ENCODE assay signal across 21 mouse cellular contexts in the genomic region with DNA sequence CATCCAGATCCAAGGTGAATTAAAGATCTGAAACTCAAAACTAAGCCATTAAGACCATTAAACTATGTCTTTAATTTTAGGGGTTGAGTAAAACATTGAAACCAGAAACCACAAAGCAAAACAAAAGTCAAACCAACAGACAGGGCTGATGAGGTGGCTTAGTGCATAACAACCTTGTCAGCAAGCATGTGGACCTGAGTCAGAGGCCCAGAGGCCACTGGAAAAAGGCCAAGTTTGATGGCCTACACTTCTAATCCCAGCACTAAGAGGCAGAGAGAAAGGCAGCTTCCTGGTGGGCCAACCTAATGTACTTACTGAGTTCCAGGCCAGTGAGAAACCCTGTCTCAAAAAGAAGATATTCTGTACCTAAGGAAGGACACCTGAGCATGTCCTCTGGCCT. TPM values are rescaled to one million over a fixed set of nuclear protein-coding genes. Genes with fewer than 3 reads are reported as not detected.
A peak's percentile ranks its signal among the peaks of the same experiment; 100 is the strongest.
DNase-seq lines count a peak whose midpoint lies in the region; ATAC-seq and TF ChIP-seq lines count a peak whose summit lies in the region.
"Had no signal": no experiment of that assay in that cellular context is flagged by ENCODE, and none has a peak within 500 bp of the region (broad histone marks: within the 10 kb centered on the region; RNA-seq: fewer than 3 reads in every experiment).

No protein-coding gene starts in this region.

- intact Hi-C loops in gastrocnemius, postnatal 14 days (cut with DNase I; ENCODE audit: low total_unique reads) = no loop called here

- no peak for TF ChIP-seq CTCF in Patski (IDR thresholded peaks at IDR 0.05)

- POLR2A ChIA-PET in Patski (lab: Charles Lee) = no interaction called here

- DNase-seq in 3134 (ENCODE audit: extremely low read depth, insufficient read length, low spot score) (peak; percentile 69), 3T3-L1 (ENCODE audit: low read depth, low spot score) (peak; percentile 63), Patski (ENCODE audit: low read depth, low spot score) (peak; percentile 96), liver (no peak)
- DNase-seq in fibroblast of lung, adult 2 months (ENCODE audit: low read depth) = peak; percentile 62
- DNase-seq in gastrocnemius, postnatal 14 days = no peak
- no peak for DNase-seq in B cell, adult 2 months
- DNase-seq: cerebellum, adult 8-10 months; cerebellum, postnatal 36 days; embryo, embryonic 11 days; forebrain, postnatal 0 days; gastrocnemius, postnatal 36 days; heart, adult 2 months; kidney, adult 18-20 months; layer of hippocampus, postnatal 36 days; liver, postnatal 0 days; thymus, adult 18-20 months; thymus, postnatal 36 days had no signal

- in situ Hi-C loops in Patski (cut with MboI; ENCODE audit: low pct_unique_long_range_greater_than_20kb) = no loop called here

- peak; percentile 79 for ATAC-seq in Patski
- ATAC-seq: forebrain, postnatal 0 days; liver, postnatal 0 days; lung, postnatal 0 days had no signal

- peaks cover 2% of the 10 kb centered on the region for H3K27me3 ChIP-seq in Patski
- H3K27me3 ChIP-seq: embryonic facial prominence, embryonic 15.5 days; hindbrain, embryonic 12.5 days had no signal

- CTCF ChIA-PET in Patski (lab: Charles Lee) = interaction anchor here (1.0 kb wide), 1 partner anchor 43 kb away, joined by 3 read pairs; no protein-coding TSS in a partner anchor

RNA-seq across cellular contexts. Expression of gene Csf2rb2, which starts 4.7 kb away (rescaled TPM):
- 0.09 TPM for polyA plus RNA-seq in Patski (2021)
- 1 to 10 TPM in 1 of 2 experiments, under 1 TPM in 1; 0.93 to 1.9 TPM for total RNA-seq in gastrocnemius, postnatal 14 days (2021)

RNA-seq across cellular contexts. Expression of gene Csf2rb, which starts 24.8 kb away (rescaled TPM):
- 0.36 TPM for polyA plus RNA-seq in Patski (2021)
- 1 to 10 TPM; 1.1 to 2.1 TPM for total RNA-seq in gastrocnemius, postnatal 14 days (2021)

RNA-seq across cellular contexts. Expression of gene Ncf4, which starts 56.2 kb away (rescaled TPM):
- 0.53 TPM for polyA plus RNA-seq in Patski (2021)
- total RNA-seq in gastrocnemius, postnatal 14 days (2021) = 1 to 10 TPM in 1 of 2 experiments, under 1 TPM in 1; 1.00 to 3.0 TPM

Comparison
In these comparisons a context has a peak if more than half of its experiments do, and no peak if none do; other contexts are left out.
1. DNase-seq: peak in 3134 (single experiment), 3T3-L1 (single experiment), Patski (single experiment) and fibroblast of lung, adult 2 months (single experiment); none in gastrocnemius, postnatal 14 days (single experiment), B cell, adult 2 months (0 of 2) and liver (single experiment).